9 mouse cellular contexts compared by ENCODE assay signal in the genomic region with DNA sequence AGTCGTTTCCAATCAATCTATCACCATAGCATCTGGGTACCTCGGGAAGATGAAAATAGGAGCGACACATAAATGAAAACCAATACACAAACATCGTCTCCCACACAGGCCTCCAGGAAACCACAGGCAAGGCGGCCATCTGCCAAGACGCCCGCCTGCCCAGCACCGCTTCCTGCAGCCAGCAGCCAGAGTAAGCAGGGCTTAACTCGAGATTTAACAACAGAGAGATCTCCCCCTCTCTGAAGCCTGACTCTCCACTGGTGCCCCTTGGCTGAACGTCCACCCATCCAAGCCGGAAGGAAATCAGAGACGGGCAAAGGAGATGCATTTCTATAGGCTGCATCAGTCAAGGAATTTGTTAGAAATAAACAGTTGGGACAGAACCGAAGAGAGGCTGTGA. TPM values are rescaled to one million over a fixed set of nuclear protein-coding genes. Genes with fewer than 3 reads are reported as not detected.
DNase-seq lines count a peak whose midpoint lies in the region; ATAC-seq and TF ChIP-seq lines count a peak whose summit lies in the region.
"Had no signal": no experiment of that assay in that cellular context is flagged by ENCODE, and none has a peak within 500 bp of the region (broad histone marks: within the 10 kb centered on the region; RNA-seq: fewer than 3 reads in every experiment).

No protein-coding gene starts in this region.

- WGBS in cerebellum, adult 2 months = 6% methylated on average over 13 of the region's 13 CpGs
- 11% methylated on average over 13 of the region's 13 CpGs for WGBS in lung, embryonic 15.5 days
- 28% methylated on average over 13 of the region's 13 CpGs for WGBS in intestine, embryonic 16.5 days

- no peaks in the 10 kb centered on the region for H3K27me3 ChIP-seq in cerebellum, adult 2 months (ENCODE audit: control insufficient read depth, insufficient read depth, low read length)
- H3K27me3 ChIP-seq in lung, embryonic 15.5 days = no peaks in the 10 kb centered on the region
- no peaks in the 10 kb centered on the region for H3K27me3 ChIP-seq in intestine, embryonic 16.5 days (replicated peaks; ENCODE audit: control insufficient read depth, insufficient read depth, low read length)
- H3K27me3 ChIP-seq: CH12.LX had no signal

- no peaks in the 10 kb centered on the region for H3K36me3 ChIP-seq in lung, embryonic 15.5 days
- no peaks in the 10 kb centered on the region for H3K36me3 ChIP-seq in intestine, embryonic 16.5 days (ENCODE audit: control insufficient read depth, insufficient read depth, low read length)

- H3K4me3 ChIP-seq in cerebellum, adult 2 months (replicated peaks; ENCODE audit: insufficient read depth, low read depth, low read length) = no peak overlapping the region
- H3K4me3 ChIP-seq in lung, embryonic 15.5 days = no peak overlapping the region
- no peak overlapping the region for H3K4me3 ChIP-seq in intestine, embryonic 16.5 days (ENCODE audit: low read length)

- H3K4me1 ChIP-seq in cerebellum, adult 2 months (ENCODE audit: control insufficient read depth, insufficient read depth, low read length) = peaks cover 47% of the 10 kb centered on the region
- peaks cover 25% of the 10 kb centered on the region for H3K4me1 ChIP-seq in lung, embryonic 15.5 days
- peaks cover 19% of the 10 kb centered on the region for H3K4me1 ChIP-seq in intestine, embryonic 16.5 days (ENCODE audit: control insufficient read depth, insufficient read depth, low read length)

- H3K27ac ChIP-seq in cerebellum, adult 2 months (ENCODE audit: insufficient read depth, low read length) = peak overlapping the region; percentile 91
- H3K27ac ChIP-seq in lung, embryonic 15.5 days = peak overlapping the region; percentile 67
- H3K27ac ChIP-seq in intestine, embryonic 16.5 days (ENCODE audit: low read length) = peak overlapping the region; percentile 50

- peak overlapping the region; percentile 27 for H3K4me2 ChIP-seq in lung, embryonic 15.5 days
- H3K4me2 ChIP-seq in intestine, embryonic 16.5 days (ENCODE audit: low read depth, low read length) = peak overlapping the region; percentile 40

- no peak for TF ChIP-seq POLR2A in cerebellum, adult 2 months (IDR thresholded peaks at IDR 0.05; ENCODE audit: borderline replicate concordance, insufficient read depth, low read length)

- H3K9me3 ChIP-seq in lung, embryonic 15.5 days = no peaks in the 10 kb centered on the region
- no peaks in the 10 kb centered on the region for H3K9me3 ChIP-seq in intestine, embryonic 16.5 days (ENCODE audit: control insufficient read depth, low read length)

- H3K9ac ChIP-seq in lung, embryonic 15.5 days = no peak overlapping the region
- peak overlapping the region; percentile 36; the same call in 1 of the 2 replicates for H3K9ac ChIP-seq in intestine, embryonic 16.5 days (ENCODE audit: low read depth, low read length)

- ATAC-seq in lung, embryonic 15.5 days (ENCODE audit: borderline replicate concordance, extremely low read depth, low FRiP score, low TSS enrichment) = peak; percentile 44; the same call in 1 of the 2 replicates
- ATAC-seq in intestine, embryonic 16.5 days = peak; percentile 44; the same call in 1 of the 2 replicates

- no peak for TF ChIP-seq CTCF in cerebellum, adult 2 months (IDR thresholded peaks at IDR 0.05; ENCODE audit: borderline replicate concordance, insufficient read depth, low read depth, low read length)

- DNase-seq in cerebellum, adult 2 months = peak; percentile 69
- no peak for DNase-seq in cerebellum, adult 9-11 months
- no peak for DNase-seq in lung, postnatal 25 days (ENCODE audit: low spot score)
- peak; percentile 29 for DNase-seq in neural tube, embryonic 10.5 days (ENCODE audit: extremely low spot score, low spot score)
- no peak for DNase-seq in gastrocnemius, postnatal 25 days
- no peak for DNase-seq in gastrocnemius, adult 18-20 months (ENCODE audit: low spot score)

RNA-seq across cellular contexts. Expression of a gene that starts 21.1 kb away (rescaled TPM):
- polyA plus RNA-seq in cerebellum, adult 2 months (2012; rRNA removed) = 30.1 and 36.3 TPM in 2 replicates
- 3.0 and 3.3 TPM in 2 replicates for polyA plus RNA-seq in lung, embryonic 15.5 days (2015; fragmentation: Nextera tagmentation; extraction: Ambion mirVana)
- polyA plus RNA-seq in intestine, embryonic 16.5 days (2015; fragmentation: Nextera tagmentation; extraction: Ambion mirVana) = 1.3 and 1.5 TPM in 2 replicates
- total RNA-seq in gastrocnemius, postnatal 25 days (2021) = 1 to 10 TPM; 4.1 to 5.1 TPM
- 1 to 10 TPM; 2.5 to 3.6 TPM for total RNA-seq in gastrocnemius, adult 18-20 months (2021)

Comparison
In these comparisons a context has a peak if more than half of its experiments do, and no peak if none do; other contexts are left out.
1. DNase-seq: peak in cerebellum, adult 2 months (2 of 2) and neural tube, embryonic 10.5 days (single experiment); none in cerebellum, adult 9-11 months (single experiment), lung, postnatal 25 days (single experiment), gastrocnemius, postnatal 25 days (single experiment) and gastrocnemius, adult 18-20 months (single experiment).
2. Peak in every context shown above with its lines, with median percentiles within 50 percentile points of each other: H3K27ac ChIP-seq.